Mouse (Mus musculus) liver, embryonic 14.5 days (tissue): ENCODE data around the gene Ldhb.

Experiments used
- CTCF ChIP-seq: IDR thresholded peaks from 2 replicates; pipeline ENCODE4 v1.5.1; 2016; ENCODE audit warnings: antibody characterized with exemption, low read depth, control low read depth
- EP300 ChIP-seq: IDR thresholded peaks from 2 replicates; pipeline ENCODE4 v1.6.1; 2016; ENCODE audit warnings: antibody characterized with exemption, low read depth

GRCm38 (mm10) chr6:142533412-142533811, 25.7 kb upstream of the Ldhb start:
- no peak for TF ChIP-seq CTCF
- TF ChIP-seq EP300, result no peak
